Mouse (Mus musculus): ENCODE data around the gene Wdfy4. TPM values are rescaled to one million over a fixed set of nuclear protein-coding genes. Genes with fewer than 3 reads are reported as not detected.

Gene Wdfy4
- total and polyA plus RNA-seq, 3 experiments: 2.6 to 3.7 (median 2.9) TPM

DNA sequence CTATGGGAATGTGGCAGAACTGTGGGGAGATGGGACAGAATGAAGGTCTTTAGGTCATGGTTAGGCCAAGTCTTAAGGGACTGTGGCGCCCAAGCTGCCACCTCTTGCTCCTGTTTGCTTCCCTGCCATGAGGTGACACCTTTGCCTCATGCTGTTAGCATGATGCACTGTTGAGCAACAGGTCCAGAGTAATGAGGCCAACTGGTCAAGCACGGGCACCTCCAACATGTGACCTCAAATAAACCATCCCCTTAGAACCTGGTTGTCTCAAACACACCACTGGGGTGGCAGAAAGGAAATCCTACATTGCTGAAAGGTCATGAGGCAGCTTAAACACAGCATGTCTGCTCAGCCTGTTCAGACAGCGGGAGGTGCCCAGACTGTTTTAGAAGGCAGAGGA, 166.3 kb downstream of the Wdfy4 start:
- Histone ChIP-seq H3K4me3 (no peak overlapping the region), H3K36me3 (ENCODE audit: control insufficient read depth, insufficient read depth, low read length) (no peaks in the 10 kb centered on the region), H3K79me2 (replicated peaks; ENCODE audit: control insufficient read depth, insufficient read depth, low read length) (no peaks in the 10 kb centered on the region), H3K27ac (no peak overlapping the region), H3K9ac (ENCODE audit: low read depth, low read length) (no peak overlapping the region), H3K27me3 (ENCODE audit: control insufficient read depth, insufficient read depth, low read length) (no peaks in the 10 kb centered on the region), H3K4me1 (ENCODE audit: control insufficient read depth, insufficient read depth, low read length) (peaks cover 1% of the 10 kb centered on the region; the same call in 1 of the 2 replicates)
- no peak for TF ChIP-seq POLR2A (IDR thresholded peaks at IDR 0.05; ENCODE audit: insufficient read depth, low read depth, low read length)
- TF ChIP-seq EP300 (IDR thresholded peaks at IDR 0.05; ENCODE audit: insufficient read depth, low read depth, low read length): no peak
- no peak for TF ChIP-seq CTCF (IDR thresholded peaks at IDR 0.05)
- intact Hi-C loops (cut with DNase I): no loop called here
- 78% methylated on average over 3 of the region's 3 CpGs for WGBS
- DNase-seq: no peak

- H3K27ac ChIP-seq: no peak overlapping the region
- no peaks in the 10 kb centered on the region for H3K4me1 ChIP-seq (ENCODE audit: control insufficient read depth, insufficient read depth, low read length)
- no peaks in the 10 kb centered on the region for H3K36me3 ChIP-seq (ENCODE audit: control insufficient read depth, insufficient read depth, low read length)
- no peak for DNase-seq
- no peak overlapping the region for H3K4me3 ChIP-seq
- 76% methylated on average over 1 of the region's 1 CpGs for WGBS
- no peak overlapping the region for H3K9ac ChIP-seq (ENCODE audit: low read depth, low read length)
- no peaks in the 10 kb centered on the region for H3K79me2 ChIP-seq (replicated peaks; ENCODE audit: control insufficient read depth, insufficient read depth, low read length)
- intact Hi-C loops (cut with DNase I): no loop called here
- no peaks in the 10 kb centered on the region for H3K27me3 ChIP-seq (ENCODE audit: control insufficient read depth, insufficient read depth, low read length)
- TF ChIP-seq CTCF (IDR thresholded peaks at IDR 0.05) (no peak), POLR2A (IDR thresholded peaks at IDR 0.05; ENCODE audit: insufficient read depth, low read depth, low read length) (no peak), EP300 (IDR thresholded peaks at IDR 0.05; ENCODE audit: insufficient read depth, low read depth, low read length) (no peak)
Observed at GRCm38 (mm10) chr14:33007638-33008037, 177.7 kb downstream of the Wdfy4 start.

DNA sequence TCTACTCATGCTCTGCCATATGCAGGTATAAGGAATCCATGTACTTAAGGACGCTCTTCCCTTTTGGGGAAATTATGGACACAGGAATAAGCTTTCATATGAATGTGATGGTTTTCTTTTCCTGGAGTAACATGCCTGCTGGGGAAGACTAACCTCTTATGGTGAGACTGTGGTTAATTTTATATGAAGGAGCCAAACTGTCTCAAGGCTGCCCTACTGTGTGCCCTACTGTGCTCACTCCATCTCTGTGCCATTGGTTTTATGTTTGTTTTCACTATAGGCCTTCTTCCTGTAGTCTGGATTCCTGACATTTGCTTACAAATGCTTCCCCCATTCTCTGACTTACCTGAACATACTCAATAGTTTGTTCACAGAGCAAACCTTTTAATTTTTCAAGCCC, 180.2 kb downstream of the Wdfy4 start:
- WGBS: 93% methylated on average over 1 of the region's 1 CpGs
- Histone ChIP-seq H3K9ac (ENCODE audit: low read depth, low read length) (no peak overlapping the region), H3K79me2 (replicated peaks; ENCODE audit: control insufficient read depth, insufficient read depth, low read length) (no peaks in the 10 kb centered on the region), H3K4me3 (no peak overlapping the region), H3K4me1 (ENCODE audit: control insufficient read depth, insufficient read depth, low read length) (no peaks in the 10 kb centered on the region), H3K27me3 (ENCODE audit: control insufficient read depth, insufficient read depth, low read length) (no peaks in the 10 kb centered on the region), H3K36me3 (ENCODE audit: control insufficient read depth, insufficient read depth, low read length) (no peaks in the 10 kb centered on the region), H3K27ac (no peak overlapping the region)
- DNase-seq: no peak
- TF ChIP-seq POLR2A (IDR thresholded peaks at IDR 0.05; ENCODE audit: insufficient read depth, low read depth, low read length): no peak
- TF ChIP-seq EP300 (IDR thresholded peaks at IDR 0.05; ENCODE audit: insufficient read depth, low read depth, low read length): no peak
- no peak for TF ChIP-seq CTCF (IDR thresholded peaks at IDR 0.05)
- intact Hi-C loops (cut with DNase I): no loop called here

DNA sequence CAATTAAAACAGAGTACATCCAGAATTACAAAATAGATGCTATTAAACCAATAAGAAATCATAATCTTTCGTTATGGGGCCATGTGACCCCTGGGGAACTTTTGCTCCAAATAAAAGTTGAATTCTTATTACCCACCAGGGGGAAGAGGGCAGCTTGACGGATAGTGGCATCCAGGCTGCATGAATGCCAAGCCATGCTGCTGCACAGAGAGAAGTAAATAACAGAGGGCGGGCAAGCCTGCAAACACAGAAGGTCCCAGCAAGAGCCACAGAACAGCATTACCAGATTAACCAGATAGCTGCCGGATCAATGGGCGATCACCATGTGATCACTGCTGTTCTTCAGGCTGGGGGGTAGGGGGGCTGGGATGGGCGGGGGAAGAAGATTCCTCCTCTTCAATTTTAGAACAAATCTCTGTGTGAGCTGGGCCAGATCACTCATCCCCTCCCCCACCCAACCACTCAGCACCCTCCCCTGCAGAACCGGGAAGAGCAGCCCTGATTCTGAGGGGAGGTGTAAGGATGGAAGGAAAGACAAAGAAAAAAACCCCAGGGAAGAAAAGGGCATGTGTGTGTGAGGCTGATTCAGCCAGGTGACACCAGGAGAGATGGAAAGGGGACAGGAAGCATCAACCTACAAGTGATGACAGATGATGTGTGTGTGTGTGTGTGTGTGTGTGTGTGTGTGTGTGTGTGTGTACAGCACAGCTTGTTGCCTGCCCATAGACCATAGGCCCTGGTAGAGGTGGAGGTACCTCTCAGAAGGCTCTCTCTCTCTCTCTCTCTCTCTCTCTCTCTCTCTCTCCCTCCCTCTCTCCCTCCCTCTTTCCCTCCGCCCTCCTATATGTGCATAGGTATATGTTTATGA, 185.0 kb downstream of the Wdfy4 start:
- H3K4me3 ChIP-seq: no peak overlapping the region
- no peaks in the 10 kb centered on the region for H3K36me3 ChIP-seq (ENCODE audit: control insufficient read depth, insufficient read depth, low read length)
- no peak overlapping the region for H3K27ac ChIP-seq
- no peaks in the 10 kb centered on the region for H3K27me3 ChIP-seq (ENCODE audit: control insufficient read depth, insufficient read depth, low read length)
- TF ChIP-seq EP300 (IDR thresholded peaks at IDR 0.05; ENCODE audit: insufficient read depth, low read depth, low read length) (no peak), POLR2A (IDR thresholded peaks at IDR 0.05; ENCODE audit: insufficient read depth, low read depth, low read length) (no peak), CTCF (IDR thresholded peaks at IDR 0.05) (no peak)
- H3K79me2 ChIP-seq (replicated peaks; ENCODE audit: control insufficient read depth, insufficient read depth, low read length): no peaks in the 10 kb centered on the region
- H3K4me1 ChIP-seq (ENCODE audit: control insufficient read depth, insufficient read depth, low read length): no peaks in the 10 kb centered on the region; the same call in 1 of the 2 replicates
- H3K9ac ChIP-seq (ENCODE audit: low read depth, low read length): no peak overlapping the region
- no peak for DNase-seq
- 64% methylated on average over 8 of the region's 8 CpGs for WGBS
- intact Hi-C loops (cut with DNase I): no loop called here

DNA sequence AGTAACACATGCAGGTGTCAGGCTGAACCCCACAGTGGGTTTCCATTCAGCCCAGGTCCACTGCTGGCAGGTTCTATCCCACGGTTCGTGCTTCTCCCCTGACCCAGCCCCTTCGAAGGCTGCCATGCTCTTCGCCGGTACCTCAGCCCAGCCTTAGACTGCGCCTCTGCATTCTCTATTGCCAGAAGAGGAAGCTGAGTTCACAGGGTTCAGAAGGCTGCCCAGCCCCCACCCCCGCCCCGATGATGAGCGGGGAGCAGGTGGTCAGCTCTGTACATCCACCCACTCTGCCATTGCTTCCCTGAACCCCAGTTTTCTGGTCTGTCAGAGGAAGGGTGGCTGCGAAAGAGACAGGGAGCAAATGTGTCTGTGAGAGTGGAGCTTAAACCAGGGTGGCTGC, 185.8 kb downstream of the Wdfy4 start:
- H3K9ac ChIP-seq (ENCODE audit: low read depth, low read length): no peak overlapping the region
- H3K4me3 ChIP-seq: no peak overlapping the region
- H3K79me2 ChIP-seq (replicated peaks; ENCODE audit: control insufficient read depth, insufficient read depth, low read length): no peaks in the 10 kb centered on the region
- intact Hi-C loops (cut with DNase I): no loop called here
- WGBS: 68% methylated on average over 10 of the region's 10 CpGs
- H3K4me1 ChIP-seq (ENCODE audit: control insufficient read depth, insufficient read depth, low read length): no peaks in the 10 kb centered on the region; the same call in 1 of the 2 replicates
- no peak for TF ChIP-seq POLR2A (IDR thresholded peaks at IDR 0.05; ENCODE audit: insufficient read depth, low read depth, low read length)
- no peak for TF ChIP-seq CTCF (IDR thresholded peaks at IDR 0.05)
- TF ChIP-seq EP300 (IDR thresholded peaks at IDR 0.05; ENCODE audit: insufficient read depth, low read depth, low read length): no peak
- DNase-seq: no peak
- H3K36me3 ChIP-seq (ENCODE audit: control insufficient read depth, insufficient read depth, low read length): no peaks in the 10 kb centered on the region
- H3K27me3 ChIP-seq (ENCODE audit: control insufficient read depth, insufficient read depth, low read length): no peaks in the 10 kb centered on the region
- H3K27ac ChIP-seq: no peak overlapping the region

DNA sequence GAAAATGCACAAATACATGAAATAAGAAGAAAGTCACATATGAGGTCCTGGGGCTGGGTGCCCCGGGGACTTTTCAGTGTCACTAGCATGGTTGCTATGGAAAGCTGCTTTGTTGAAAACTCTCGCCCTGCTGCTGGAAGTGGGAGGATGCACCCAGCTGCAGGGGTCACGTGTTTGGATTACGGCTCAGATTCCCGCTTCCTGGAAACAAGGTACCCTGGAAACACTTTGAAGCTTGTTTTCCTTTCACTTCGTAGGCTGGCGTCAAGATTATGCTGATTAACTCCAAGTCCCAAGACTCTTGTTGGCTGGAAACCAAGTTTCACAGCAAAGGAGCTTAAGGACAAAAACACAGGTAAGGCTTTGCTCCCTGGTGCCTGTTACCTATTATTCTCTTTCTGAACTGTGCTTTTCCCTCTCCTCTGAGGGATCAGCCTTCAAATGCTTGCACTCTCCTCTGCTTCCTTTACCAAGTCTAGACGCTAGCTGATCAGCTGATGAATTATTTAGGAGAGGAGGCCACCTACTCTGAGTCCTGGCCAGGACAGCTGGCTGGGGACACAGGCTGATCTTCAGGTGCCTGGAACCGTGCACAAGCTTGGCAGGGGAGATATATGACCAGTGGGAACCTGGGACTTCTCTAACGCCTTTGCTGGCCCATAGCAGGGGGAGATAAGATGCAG, 190.2 kb downstream of the Wdfy4 start:
- Histone ChIP-seq H3K36me3 (ENCODE audit: control insufficient read depth, insufficient read depth, low read length) (no peaks in the 10 kb centered on the region), H3K79me2 (replicated peaks; ENCODE audit: control insufficient read depth, insufficient read depth, low read length) (no peaks in the 10 kb centered on the region), H3K27ac (0 out of 2 replicates have a peak overlapping the region, but pooled peaks have one; percentile 7), H3K4me1 (ENCODE audit: control insufficient read depth, insufficient read depth, low read length) (no peaks in the 10 kb centered on the region; the same call in 1 of the 2 replicates), H3K4me3 (peak overlapping the region; percentile 35), H3K9ac (ENCODE audit: low read depth, low read length) (no peak overlapping the region), H3K27me3 (ENCODE audit: control insufficient read depth, insufficient read depth, low read length) (no peaks in the 10 kb centered on the region)
- intact Hi-C loops (cut with DNase I): no loop called here
- TF ChIP-seq CTCF (IDR thresholded peaks at IDR 0.05): peak; percentile 32
- no peak for TF ChIP-seq EP300 (IDR thresholded peaks at IDR 0.05; ENCODE audit: insufficient read depth, low read depth, low read length)
- 15% methylated on average over 10 of the region's 10 CpGs for WGBS
- peak; percentile 32 to 38 for DNase-seq
